Mouse (Mus musculus) right cerebral cortex, adult 2 months (tissue): ENCODE measurements around the gene Il5.
A peak's percentile ranks its signal among the peaks of the same experiment; 100 is the strongest.

ENCODE experiments used
- DNase-seq, 2 experiments: peaks; one replicate each; pipeline ENCODE4 v3.0.0; 2021 to 2022; ENCODE audit warnings: low spot score in 2 of 2

The Il5 gene

DNA sequence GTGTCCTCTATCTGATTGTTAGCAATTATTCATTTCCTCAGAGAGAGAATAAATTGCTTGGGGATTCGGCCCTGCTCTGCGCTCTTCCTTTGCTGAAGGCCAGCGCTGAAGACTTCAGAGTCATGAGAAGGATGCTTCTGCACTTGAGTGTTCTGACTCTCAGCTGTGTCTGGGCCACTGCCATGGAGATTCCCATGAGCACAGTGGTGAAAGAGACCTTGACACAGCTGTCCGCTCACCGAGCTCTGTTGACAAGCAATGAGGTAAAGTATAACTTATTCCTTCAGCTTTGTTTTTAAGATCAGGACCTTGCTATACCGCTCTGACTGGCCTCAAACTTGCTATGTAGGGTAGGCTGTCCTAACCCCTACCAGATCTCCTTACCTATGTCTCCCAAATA is at the start of gene Il5:
Gene Il5 (plus strand): TSS at position 80 of the 400 bp plus-strand sequence.
- DNase-seq, result no peak

DNA sequence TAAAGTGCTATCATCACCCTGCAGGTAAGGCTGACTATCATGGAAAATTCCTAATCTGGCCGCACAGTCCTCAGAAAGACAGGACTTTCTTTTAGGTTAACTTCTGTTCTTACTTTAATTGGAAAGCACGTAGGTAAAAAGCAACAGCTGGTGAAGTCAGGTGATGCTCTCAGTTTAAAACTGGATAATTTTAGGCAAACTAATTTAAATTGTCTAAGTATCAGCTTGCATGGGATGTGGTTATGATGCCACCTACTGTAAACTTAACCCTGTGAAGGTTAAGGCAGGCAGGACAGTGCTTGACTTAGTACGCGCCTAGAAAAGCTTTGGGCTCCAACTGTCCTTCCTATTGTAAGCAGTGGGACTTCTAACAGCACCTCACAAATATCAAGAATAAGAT is 49.2 kb upstream of the Il5 start:
- no peak for DNase-seq

DNA sequence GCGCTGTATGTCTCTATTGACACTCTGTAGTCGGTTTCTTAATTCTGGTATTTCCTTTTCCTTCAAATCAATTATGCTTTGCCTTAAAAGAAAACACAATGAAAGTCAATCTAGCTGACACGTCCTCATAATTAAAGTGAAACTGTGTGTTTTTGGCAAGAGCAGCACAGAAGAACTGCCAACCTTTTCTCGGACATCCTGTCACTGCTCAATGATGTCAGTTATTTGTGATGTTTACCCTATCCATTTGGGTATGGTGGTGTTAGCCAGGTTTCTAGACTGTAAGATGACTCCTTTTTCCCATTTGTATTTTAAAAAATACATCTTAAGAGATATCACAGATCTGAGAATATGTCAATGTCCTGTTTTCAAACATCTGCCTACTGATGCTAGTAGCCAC is 40.5 kb upstream of the Il5 start:
- no peak for DNase-seq

DNA sequence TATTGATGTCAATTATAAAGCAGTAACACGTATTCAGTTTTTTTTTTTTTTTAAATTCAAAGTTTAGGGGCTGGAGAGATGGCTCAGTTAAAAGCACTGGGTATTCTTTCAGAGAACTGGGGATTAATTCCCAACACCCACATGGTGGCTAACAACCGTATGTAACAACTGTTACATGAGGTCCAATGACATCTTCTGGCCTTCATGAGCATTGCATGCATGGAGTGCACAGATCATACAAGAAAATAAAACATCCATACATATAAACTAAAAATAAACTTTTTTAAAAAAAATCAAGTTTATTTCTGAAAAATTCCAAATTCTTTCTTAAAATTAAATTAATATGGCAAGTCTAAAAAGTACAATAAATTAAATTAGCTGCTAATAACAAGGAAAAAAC is 38.9 kb upstream of the Il5 start:
- DNase-seq, result no peak

DNA sequence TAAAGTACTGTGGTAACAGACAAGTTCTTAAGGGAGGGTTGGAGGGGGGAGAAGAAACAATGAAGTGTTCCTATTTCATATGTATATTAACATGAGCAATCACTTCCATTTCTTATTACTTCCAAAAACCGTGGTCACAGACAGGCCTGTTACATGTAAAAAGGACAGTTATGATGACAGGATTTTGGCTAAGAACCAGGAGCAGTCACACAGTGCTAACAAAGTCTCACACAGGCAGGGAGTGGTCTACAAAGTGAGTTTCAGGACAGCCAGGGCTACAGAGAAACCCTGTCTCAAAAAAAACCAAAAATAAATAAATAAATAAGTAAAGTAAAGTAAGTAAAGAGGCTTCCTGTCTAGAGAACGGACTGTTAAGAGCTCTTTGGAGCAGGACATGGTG is 38.4 kb upstream of the Il5 start:
- DNase-seq, result no peak

DNA sequence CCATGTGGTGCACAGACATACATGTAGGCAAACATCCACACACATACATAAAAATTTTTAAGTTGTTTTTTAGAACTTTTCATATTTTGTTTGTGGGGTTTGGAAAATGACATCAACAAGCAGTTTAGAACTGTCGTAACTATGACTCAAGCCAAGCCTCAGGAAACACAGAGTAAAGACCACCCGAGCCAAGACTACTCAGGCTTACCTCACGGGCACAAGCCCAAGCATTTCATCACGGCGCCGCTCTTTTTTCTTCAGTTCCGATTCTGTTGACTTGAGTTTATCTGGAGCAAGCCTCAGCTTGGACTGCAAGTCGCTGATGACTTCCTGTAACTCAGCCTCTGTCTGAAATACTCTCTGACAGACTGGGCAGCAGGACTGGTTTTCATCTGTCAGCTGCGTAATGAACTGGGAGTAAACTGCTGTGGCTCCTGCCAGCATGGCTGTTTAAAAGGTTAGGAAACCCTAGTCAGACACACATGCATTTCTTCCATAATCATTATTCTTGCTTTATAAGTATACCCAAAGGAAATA is 37.5 kb upstream of the Il5 start:
- DNase-seq, result no peak

DNA sequence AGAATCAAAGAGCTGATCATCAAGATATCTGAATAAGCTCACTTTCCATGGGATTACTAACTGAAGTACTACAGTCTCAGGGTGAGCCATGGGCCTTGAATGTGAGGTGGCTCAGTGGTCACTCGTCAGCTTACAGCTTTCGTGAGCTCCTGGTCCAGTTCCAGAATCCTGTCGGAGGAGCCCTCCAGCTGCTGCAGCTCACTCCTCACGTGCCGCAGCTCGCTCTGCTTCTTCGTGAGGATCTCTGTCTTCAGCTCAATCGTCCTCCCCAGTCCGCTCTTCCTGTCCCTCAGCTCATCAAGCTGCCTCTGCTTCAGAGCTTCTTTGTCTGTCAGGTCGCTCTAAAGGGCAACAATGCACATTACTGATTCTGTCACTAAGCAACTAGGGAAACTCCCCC is 28.6 kb upstream of the Il5 start:
- DNase-seq, result peak in 1 of 2 experiments; percentile 4

DNA sequence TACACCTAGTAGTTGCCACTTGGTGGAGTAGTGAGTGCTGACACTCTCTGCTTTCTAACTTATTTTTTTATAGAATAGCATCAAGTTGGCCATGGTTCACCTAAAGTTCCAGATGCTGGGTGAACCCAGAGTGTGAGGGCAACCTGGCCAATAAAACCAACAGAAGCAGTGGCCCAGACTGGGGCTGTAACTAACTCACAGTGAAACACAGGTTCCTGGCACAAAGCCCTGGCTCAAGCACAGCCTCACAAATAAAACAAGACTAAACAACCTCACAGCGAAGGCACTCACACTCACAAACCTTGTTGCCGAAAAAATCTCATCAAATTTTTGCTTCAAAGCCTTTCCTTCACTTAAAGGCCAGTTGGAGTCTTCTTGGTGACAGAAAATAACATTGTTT is 22.1 kb upstream of the Il5 start:
- DNase-seq, result no peak

DNA sequence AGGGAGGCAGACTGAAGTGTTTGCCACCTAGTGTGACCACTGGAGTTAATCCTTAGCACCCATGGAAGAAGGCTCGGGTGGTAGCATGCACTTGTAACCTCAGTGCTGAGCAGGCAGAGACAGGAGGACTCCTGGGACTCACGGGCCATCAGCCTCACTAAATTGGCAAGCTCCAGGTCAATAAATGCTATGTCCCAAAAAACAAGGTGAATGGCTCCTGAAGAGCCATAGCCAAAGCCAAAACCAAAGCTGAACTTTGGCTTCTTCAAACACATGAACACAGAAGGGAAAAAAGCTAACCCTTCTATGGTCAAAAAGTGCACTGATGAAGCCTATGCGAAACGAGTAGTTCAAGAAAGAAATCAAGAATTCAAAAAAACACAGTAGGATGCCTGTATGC is 21.2 kb upstream of the Il5 start:
- DNase-seq, result no peak

DNA sequence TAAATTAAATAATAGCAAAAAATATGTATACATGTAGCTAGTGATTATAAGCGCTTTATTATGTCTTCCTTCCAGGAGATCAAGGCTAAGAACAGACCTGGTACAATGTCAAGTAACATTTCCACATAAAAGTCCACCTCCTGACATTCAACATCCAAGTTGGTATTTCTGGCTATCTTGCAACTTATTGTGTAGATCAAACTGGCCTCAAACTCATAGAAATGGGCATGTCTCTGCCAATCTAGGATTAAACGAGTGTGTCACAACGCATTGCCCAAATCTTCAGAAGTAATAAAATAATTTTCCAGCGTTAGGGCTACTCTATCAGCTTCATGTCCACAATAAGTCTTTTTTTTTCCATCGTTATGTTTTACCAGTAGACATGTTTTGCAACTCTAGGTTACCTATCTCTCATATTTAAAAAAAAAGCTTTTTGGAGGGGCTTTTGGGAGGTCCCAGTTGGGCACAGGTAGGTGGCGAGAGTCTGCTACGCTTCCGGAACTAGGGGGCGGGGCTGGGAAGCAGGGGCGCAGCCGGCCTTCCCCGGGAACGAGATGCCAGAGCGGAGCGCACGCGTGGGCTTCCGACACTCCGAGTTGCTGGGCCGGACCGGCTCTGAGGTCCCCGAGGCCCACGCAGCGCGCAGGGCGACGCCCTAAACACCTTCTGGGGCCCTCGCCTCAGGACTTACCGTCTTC is 14.2 kb upstream of the Il5 start:
- peak in 1 of 2 experiments; percentile 29 for DNase-seq

DNA sequence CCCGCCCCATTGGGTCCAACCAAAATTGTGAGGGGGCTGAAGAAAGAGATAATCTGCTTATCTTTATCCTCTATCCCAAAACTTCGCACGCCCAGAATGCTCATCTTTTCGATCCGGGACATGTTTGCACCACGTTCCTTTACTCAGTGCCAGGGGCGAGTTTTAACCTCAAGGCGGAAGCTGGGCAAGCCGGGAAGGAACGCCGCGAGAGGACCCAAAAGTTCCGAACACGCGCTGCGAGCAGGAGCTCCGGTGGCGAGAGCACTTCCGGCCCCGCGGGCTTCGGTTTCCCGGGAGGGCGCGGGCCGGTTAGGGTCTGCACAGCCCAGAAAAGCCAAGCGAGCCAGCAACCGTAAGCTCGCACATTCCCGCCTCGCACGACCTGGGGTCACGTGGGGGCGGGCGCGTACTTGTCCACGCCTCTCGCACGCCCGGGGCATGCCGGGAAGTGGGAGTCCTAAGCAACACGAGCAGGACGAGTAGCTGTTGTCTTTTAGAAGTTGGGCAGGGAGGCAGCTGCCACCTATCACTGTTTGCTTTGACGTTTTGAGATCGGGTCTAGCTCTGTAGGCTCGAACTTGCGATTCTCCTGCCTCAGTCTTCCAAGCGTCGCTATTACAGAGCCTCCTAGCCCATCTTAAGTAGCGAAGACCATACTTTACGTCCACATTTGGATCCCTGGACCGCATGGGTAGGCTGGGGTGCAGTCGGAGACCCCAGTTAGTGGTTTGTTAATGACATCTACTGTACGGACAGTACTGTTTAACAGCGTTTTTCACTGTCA is 13.5 kb upstream of the Il5 start, which contains the start of gene Rad50:
Gene Rad50 (minus strand): TSS at position 386 of the 784 bp plus-strand sequence.
- peak; percentile 90 to 94 for DNase-seq

DNA sequence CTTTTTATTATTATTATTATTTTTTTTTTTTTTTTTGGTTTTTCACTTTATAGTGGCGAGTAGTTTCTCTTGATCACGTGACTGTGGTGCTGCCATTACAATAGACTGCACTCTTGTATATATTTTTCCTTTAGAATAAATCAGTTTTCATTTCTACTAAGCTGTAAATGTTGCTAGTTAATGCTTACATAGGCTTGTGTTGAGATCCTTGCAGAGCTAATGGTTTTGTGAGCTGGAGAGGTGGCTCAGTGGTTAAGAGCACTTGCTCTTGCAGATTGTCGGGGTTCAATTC is 12.9 kb upstream of the Il5 start:
- no peak for DNase-seq

DNA sequence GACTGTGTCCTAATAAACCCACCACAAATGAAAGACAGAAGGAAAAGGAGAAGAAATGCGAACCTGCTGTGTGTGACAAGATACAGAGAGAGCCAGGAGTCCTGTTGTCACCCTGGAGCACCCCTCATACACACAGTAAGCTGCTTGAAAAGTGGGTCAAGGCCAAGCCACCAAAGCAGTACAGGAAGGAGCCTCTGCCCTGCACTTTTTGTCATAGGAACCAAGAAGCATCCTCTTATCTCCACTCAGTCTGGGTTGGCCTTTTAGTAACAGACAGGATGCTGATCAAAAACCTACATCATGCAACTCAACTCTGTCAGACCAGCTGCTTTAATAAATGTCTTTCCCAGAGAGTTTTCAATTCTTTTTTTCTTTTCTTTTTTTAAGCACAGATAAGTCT is 893 bp upstream of the Il5 start:
- DNase-seq, result no peak

DNA sequence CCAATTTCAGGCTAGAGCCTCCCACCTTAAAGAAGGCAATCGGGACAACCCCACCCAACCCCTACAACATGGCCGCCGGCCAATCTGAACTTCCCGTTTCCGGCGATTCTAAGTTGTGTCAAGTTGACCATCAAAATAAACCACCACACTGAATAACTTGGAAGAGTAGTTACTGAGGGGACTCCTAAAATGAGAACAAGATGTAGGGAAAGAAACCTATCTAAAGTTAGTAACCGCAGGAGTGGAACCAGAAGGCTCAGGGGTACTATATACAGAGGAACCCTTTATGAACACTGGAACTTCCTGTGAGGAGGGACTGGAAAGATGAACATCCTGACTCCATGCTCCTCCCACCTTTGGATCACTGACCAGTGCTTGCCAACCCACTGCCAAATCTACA is 10.9 kb downstream of the Il5 start:
- DNase-seq, result no peak

DNA sequence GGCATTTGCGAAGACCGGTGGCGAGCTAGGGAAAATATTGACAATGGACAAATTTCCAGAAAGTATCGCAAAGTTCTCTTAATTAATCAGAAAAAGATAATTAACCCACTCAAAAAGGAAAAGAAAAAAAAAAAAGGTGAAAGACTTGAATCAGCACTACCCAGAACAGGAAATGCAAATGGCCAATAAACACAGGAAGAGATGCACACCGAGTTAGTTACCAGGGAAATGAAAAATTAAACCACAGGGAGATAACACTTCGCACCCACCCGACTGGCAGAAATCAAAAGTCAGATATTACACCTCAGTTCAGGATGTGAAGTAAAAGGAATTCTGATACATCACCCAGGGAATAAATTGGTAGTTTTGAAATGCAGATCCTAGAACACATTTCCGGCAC is 11.7 kb downstream of the Il5 start:
- no peak for DNase-seq

DNA sequence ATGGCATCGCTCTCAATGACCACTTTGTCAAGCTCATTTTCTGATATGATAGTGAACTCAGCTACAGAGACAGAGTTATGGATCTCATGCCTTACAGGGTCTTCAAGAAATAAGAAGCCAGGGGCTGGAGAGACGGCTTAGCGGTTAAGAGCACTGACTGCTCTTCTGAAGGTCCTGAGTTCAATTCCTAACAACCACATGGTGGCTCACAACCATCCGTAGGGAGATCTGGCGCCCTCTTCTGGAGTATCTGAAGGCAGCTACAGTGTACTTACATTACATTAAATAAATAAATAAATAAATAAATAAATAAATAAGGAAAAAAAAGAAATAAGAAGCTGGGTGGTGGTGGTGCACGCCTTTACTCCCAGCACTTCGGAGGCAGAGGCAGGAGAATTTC is 13.2 kb downstream of the Il5 start:
- no peak for DNase-seq

DNA sequence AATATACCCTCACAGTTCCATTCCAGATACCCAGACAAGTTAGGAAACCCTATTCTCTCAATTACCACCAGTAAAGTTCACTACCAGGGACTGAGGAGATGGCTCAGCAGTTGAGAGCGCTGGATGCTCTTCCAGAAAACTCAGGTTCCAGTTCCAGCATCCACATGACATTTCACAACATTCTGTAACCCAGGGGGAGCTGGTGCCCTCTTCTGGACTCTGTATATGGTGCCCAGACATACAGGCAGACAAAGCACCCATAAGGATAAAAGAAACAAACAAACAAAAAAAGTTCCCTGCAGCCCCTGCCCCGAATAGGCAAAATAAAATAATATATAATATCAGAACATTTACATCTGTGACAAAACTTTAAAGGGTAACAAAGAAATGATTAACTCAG is 13.8 kb downstream of the Il5 start:
- no peak for DNase-seq

DNA sequence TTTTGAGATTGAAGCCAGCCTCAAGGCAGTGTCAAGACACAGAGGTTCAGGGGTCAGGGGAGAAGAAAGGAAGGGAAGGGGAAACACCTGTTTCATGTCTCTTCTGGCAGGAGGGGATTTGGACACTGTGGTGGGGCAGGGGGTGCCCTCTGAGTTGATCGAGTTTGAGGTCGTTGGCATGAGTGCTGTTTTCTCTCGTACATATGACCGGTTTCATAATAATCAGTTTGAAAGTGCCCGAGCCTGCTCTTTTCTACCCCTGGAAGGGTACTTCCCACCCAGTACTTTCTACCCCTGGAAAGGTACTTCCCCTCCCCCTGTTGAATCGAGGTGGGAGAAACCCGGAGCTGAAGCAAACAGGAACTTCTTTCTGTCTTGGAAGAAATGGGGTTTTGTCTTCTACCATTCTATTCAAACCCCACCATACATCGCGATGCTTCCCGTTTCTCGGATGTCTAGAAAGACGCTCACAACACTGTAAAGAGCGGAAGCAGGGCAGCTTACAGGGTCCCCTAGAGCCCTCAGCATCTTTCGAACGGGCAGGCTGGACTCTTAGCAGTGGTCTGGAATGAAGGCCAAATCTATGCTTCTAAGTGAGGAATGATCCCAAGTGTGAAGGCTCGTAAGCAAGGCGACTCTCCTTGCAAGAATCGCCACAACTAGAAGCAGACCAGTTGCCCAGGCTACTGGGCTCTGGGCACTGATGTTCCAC is 14.5 kb downstream of the Il5 start:
- DNase-seq, result no peak

DNA sequence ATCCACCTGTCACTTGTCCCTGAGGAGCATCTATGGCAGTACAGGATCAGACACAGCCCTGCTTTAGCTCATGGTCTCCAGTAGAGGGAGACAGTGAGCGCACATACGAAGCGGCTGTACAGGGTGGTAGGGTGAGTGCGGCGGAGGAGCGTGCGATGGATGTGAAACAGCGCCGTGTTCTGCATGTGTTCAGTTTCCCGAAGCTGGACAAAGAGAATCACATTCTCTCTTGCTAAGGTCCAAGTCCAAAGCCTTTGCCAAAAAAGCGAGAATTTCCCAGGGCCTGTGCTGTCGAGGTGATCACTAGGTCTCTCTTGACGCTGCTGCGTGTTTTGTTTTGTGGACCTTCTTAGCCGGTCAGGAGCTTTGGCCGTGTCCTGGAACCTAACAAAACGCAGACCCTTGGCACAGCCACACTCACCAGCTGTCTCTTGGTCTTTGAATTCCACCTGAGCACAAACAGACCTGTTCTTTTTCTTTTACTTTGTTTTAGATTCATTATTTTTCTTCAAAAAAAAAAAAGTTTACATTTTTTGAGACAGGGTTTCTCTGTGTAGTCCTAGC is 15.2 kb downstream of the Il5 start:
- peak; percentile 58 to 63 for DNase-seq

DNA sequence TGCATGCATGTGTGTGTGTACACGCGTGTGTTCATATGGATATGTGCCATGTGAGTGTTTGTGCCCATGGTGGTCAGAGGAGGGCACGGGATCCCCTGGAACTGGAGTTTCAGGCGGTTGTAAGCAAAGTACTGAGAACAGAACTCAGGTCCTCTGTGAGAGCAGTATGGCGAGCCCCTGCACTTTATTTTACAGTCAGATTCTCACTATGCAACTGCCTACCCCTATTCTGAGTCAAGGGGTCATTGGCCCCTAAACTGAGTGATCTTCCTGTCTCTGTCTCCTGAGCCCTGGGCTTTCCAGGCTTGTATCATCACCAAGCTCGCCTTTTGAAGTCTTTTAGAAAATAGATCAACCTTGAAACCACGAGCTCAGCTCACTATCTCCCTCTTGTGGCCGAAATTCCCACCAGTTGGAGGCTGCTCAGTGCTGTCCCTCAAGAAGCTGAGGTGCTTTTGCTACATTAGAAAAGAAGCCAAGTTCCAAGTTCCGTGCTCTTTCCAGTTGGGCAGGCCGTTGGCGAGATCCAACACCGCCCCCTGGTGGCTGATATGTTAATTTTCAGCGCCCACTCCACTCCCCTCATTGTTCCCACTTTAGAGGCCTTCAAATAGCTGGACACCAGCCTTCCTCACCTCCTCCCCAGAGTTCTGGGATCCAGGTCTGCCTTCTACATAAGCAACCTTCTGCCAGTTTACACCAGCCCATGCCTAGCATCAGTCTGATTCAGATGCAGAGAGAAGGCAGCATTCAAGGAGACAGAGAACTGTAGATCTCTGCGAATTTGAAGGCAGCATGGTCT is 16.4 kb downstream of the Il5 start:
- peak; percentile 71 to 73 for DNase-seq

DNA sequence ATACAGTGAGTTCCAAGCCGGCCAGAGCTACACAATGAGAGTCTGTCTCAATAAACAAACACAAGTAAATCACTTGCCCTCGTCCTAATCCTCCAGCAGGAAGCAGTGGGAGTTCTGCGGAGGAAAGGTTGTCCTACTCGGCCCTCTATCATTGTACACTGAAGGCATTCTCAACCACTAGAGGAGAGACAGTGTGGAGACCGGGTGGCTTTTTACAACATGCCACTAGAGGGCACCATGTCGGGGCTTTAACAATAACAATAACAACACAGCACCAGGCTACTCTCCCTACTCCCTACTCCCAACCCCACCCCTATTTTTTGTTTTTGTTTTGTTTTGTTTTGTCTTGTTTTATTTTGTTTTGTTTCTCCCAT is 17.0 kb downstream of the Il5 start:
- DNase-seq, result peak; percentile 59 to 69

DNA sequence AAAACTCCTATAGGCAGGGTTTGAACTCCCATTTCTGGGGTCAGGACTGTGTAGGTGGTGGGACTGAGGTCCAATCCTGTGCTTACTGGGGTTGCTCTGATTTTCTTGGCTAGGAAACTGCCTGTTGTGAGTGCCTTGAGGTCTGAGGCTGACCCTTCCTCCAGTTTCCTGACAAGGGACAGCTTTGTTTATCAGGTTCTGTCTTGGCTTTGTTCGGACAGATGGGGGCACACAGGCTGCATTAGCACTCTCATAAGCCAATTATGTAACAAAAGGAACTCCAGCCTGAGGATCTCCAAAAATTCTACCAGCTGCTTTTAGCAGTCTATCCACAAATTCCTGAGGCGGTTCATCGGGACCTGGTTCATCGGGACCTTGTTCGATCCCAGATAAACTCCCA is 21.8 kb downstream of the Il5 start:
- no peak for DNase-seq
